Mouse (Mus musculus) left cerebral cortex, postnatal 14 days (tissue): ENCODE data around the gene Zmynd10. TPM values are rescaled to one million over a fixed set of nuclear protein-coding genes. Genes with fewer than 3 reads are reported as not detected.

Experiments used
- DNase-seq, 2 experiments: peaks; one replicate each; pipeline ENCODE4 v3.0.0; 2021 to 2022; ENCODE audit warnings: low spot score in 2 of 2, mixed read lengths in 1 of 2
- intact Hi-C: fragments of 180-260 bp; cut with DNase I; formaldehyde crosslinking; loops from one replicate; pipeline ENCODE4 v1.15.1; 2025
- long read RNA-seq, 2 experiments: library from polyadenylated mRNA; stranded (forward); transcript quantifications; one replicate each; pipeline ENCODE4 v2.0.0; 2021
- total RNA-seq, 2 experiments: library from RNA; stranded (reverse); gene quantifications; 2 replicates each; pipeline ENCODE4 v1.2.3; 2021

The Zmynd10 gene
- total RNA-seq = 1 to 10 TPM; 2.3 to 3.1 TPM
- long read RNA-seq, experiment 1, partial matches to known transcripts = 0 of 3 reads
- long read RNA-seq, experiment 1, other reads (novel, unspliced or antisense) = 0 of 3 reads
- long read RNA-seq, experiment 2, partial matches to known transcripts = 1 of 2 reads
- long read RNA-seq, experiment 2, other reads (novel, unspliced or antisense) = 1 of 2 reads

- DNase-seq = peak; percentile 90 to 92
- intact Hi-C loops = no loop called here
Observed at GRCm38 (mm10) chr9:107547026-107547425, at the start of gene Zmynd10. TSS of gene Zmynd10 (plus strand) at chr9:107547298.

- intact Hi-C loops = no loop called here
Observed at GRCm38 (mm10) chr9:107500708-107501286, 46.3 kb upstream of the Zmynd10 start.

GRCm38 (mm10) chr9:107502131-107502846, 44.8 kb upstream of the Zmynd10 start:
- DNase-seq = no peak
- intact Hi-C loops = no loop called here

More at GRCm38 (mm10) chr9:107500708-107501286, 46.3 kb upstream of the Zmynd10 start:
- no peak for DNase-seq

GRCm38 (mm10) chr9:107504662-107505537, 42.2 kb upstream of the Zmynd10 start:
- no peak for DNase-seq
- intact Hi-C loops = loop anchor here (5.0 kb wide), 1 partner anchor 48 kb away; no protein-coding TSS in a partner anchor

- intact Hi-C loops = loop anchor here (5.0 kb wide), 1 partner anchor 51 kb away; no protein-coding TSS in a partner anchor
- peak; percentile 72 to 74 for DNase-seq
Observed at GRCm38 (mm10) chr9:107508266-107508665, 38.8 kb upstream of the Zmynd10 start.

- DNase-seq = no peak
- intact Hi-C loops = no loop called here
Observed at GRCm38 (mm10) chr9:107510384-107511100, 36.6 kb upstream of the Zmynd10 start.

GRCm38 (mm10) chr9:107511436-107511835, 35.7 kb upstream of the Zmynd10 start:
- intact Hi-C loops = no loop called here
- no peak for DNase-seq

GRCm38 (mm10) chr9:107512326-107512725, 34.8 kb upstream of the Zmynd10 start:
- DNase-seq = no peak
- intact Hi-C loops = no loop called here

GRCm38 (mm10) chr9:107514303-107514955, 32.7 kb upstream of the Zmynd10 start:
- intact Hi-C loops = loop anchor here (1.0 to 2.0 kb wide), 2 partner anchors 157 to 220 kb away; no protein-coding TSS in a partner anchor
- peak; percentile 88 to 93 for DNase-seq

- intact Hi-C loops = no loop called here
Observed at GRCm38 (mm10) chr9:107520331-107520730, 26.8 kb upstream of the Zmynd10 start.

GRCm38 (mm10) chr9:107521190-107521589, 25.9 kb upstream of the Zmynd10 start:
- intact Hi-C loops = no loop called here
- no peak for DNase-seq

More at GRCm38 (mm10) chr9:107520331-107520730, 26.8 kb upstream of the Zmynd10 start:
- no peak for DNase-seq

GRCm38 (mm10) chr9:107521711-107522399, 25.2 kb upstream of the Zmynd10 start:
- no peak for DNase-seq
- intact Hi-C loops = no loop called here

- no peak for DNase-seq
- intact Hi-C loops = no loop called here
Observed at GRCm38 (mm10) chr9:107522400-107522711, 24.7 kb upstream of the Zmynd10 start.

- intact Hi-C loops = no loop called here
- peak; percentile 73 to 77 for DNase-seq
Observed at GRCm38 (mm10) chr9:107526198-107527026, 20.7 kb upstream of the Zmynd10 start.

GRCm38 (mm10) chr9:107533791-107534407, 13.2 kb upstream of the Zmynd10 start, which contains the start of gene Tmem115:
TSS of gene Tmem115 (plus strand) at chr9:107533945.
- intact Hi-C loops = loop anchor here (10.0 kb wide), 1 partner anchor 639 kb away; the partner anchor contains the start of gene Manf
- peak; percentile 95 to 97 for DNase-seq

GRCm38 (mm10) chr9:107534408-107535202, 12.5 kb upstream of the Zmynd10 start:
- intact Hi-C loops = loop anchor here (10.0 kb wide), 1 partner anchor 640 kb away; the partner anchor contains the start of gene Manf
- DNase-seq = no peak
